Mouse (Mus musculus) embryonic fibroblast, embryonic 13.5 days (primary cell): ENCODE measurements around the gene Nek9.

Source experiments
- CTCF ChIP-seq: IDR thresholded peaks from 2 replicates; pipeline ENCODE4 v1.5.1; 2011; ENCODE audit warnings: mild to moderate bottlenecking, control low read depth, low read length, moderate library complexity, borderline replicate concordance; ENCODE audit not compliant: insufficient read depth
- POLR2A ChIP-seq: IDR thresholded peaks from 2 replicates; pipeline ENCODE4 v1.6.1; 2011; ENCODE audit warnings: low read depth, mild to moderate bottlenecking, control low read depth, low read length, moderate library complexity

DNA sequence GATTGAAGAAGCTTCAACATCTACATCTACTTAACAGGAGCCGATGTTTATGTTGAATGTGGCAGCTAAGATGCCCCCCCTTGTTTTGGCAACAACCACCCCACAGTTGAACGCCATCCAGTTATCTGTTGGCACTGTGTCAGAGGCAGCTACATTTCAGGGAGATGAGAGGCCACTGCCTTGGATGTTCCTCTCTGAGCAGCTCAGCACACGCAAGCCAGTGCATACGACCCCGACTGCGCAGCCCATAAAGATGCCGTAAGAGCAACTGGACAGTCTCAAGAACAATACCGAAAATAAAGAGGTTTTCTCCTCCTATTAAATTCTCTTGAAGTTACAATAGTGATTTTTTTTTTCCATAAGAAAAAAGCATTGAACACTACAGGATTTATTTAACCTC lies 74.6 kb downstream of the Nek9 start:
- TF ChIP-seq POLR2A (no peak), CTCF (no peak)
